Mouse (Mus musculus) lung, adult 2 months (tissue): Measurements from ENCODE around the gene Gm7029. TPM values are rescaled to one million over a fixed set of nuclear protein-coding genes. Genes with fewer than 3 reads are reported as not detected.
"Not testable (repeated sequence)": the region's sequence is repeated elsewhere in the genome, so short reads cannot be mapped to it uniquely, and the experiment has no call there.

ENCODE experiments used
- DNase-seq: peaks from one replicate; pipeline ENCODE4 v3.0.0; 2022
- H3K4me1 ChIP-seq: fragments of 200-500 bp; 2 replicates; pipeline ENCODE4 v1.6.1; 2011; ENCODE audit warnings: low read length; ENCODE audit not compliant: control insufficient read depth, insufficient read depth
- H3K4me3 ChIP-seq: fragments of 200-500 bp; replicated peaks from 2 replicates; pipeline ENCODE3; 2011; ENCODE audit warnings: low read depth, mild to moderate bottlenecking, control low read depth, low read length; ENCODE audit errors: extremely low read depth
- CTCF ChIP-seq: fragments of 200-500 bp; IDR thresholded peaks from 2 replicates; pipeline ENCODE4 v1.5.1; 2011; ENCODE audit warnings: mild to moderate bottlenecking, low read length, control low read depth; ENCODE audit not compliant: insufficient read depth
- POLR2A ChIP-seq: fragments of 200-500 bp; IDR thresholded peaks from 2 replicates; pipeline ENCODE4 v1.6.1; 2011; ENCODE audit warnings: low read depth, mild to moderate bottlenecking, control low read depth, low read length, borderline replicate concordance; ENCODE audit errors: extremely low read depth
- WGBS: fragments of 180-500 bp; shearing (Covaris S2); methylation state at CpG from one replicate; pipeline ENCODE4 v1.1.7; 2018; 5-methylcytosine and 5-hydroxymethylcytosine counted together
- polyA plus RNA-seq: library from polyadenylated mRNA; depleted of rRNA; stranded (reverse); fragments of >200 nt; gene quantifications from 2 replicates; pipeline ENCODE4 v1.2.3, GENCODE M21; 2012

Gm7029 gene
- polyA plus RNA-seq, 1 experiment = not detected

DNA sequence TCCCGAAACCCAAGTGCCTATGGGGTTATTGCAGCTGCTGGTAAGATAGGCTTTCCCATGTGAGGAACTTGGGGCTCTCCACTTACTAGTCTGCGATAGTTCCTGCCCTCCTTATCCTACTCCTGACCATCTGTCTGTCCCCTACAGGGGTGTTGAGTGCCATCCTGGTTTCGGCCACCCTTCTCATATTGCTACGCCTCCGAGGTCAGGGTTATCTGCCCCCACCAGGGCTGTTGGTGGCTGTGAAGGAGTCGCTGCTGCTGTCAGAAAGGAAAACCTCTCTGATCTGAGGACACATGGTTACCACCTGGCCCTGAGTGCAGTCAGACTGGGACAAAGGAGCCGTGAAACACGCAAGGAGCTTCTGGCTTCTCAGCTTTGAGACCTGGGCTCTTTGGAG, 25.5 kb upstream of the Gm7029 start:
- WGBS = 79% methylated on average over 8 of the region's 8 CpGs

DNA sequence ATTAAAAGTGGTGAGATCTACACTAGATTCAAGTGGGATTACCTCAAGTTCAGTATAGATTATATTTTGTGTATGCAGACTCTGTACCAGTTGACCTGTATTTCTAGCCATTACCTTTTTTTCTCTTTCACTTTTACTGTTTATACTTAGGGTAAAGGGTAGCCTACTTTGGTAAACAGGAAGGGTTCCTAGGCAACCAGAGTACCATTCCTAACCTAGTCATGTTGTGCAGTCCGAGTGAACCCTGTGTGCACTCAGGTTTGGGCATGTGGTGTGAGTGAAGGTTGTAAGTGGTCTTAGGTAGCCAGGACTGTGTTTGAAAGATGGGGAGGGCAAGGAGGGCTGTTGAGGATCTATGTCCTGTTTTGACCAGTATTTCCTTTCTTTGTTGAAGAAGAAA, 22.3 kb upstream of the Gm7029 start:
- H3K4me3 ChIP-seq = no peak overlapping the region
- TF ChIP-seq CTCF = no peak
- TF ChIP-seq POLR2A = no peak
- 10% methylated on average over 1 of the region's 1 CpGs for WGBS

More for the DNA sequence above, 25.5 kb upstream of the Gm7029 start:
- Histone ChIP-seq H3K4me3 (no peak overlapping the region), H3K4me1 (0 out of 2 replicates have a peak, but pooled peaks cover 2% of the 10 kb centered on the region)
- TF ChIP-seq CTCF (no peak), POLR2A (no peak)
- DNase-seq = no peak

DNA sequence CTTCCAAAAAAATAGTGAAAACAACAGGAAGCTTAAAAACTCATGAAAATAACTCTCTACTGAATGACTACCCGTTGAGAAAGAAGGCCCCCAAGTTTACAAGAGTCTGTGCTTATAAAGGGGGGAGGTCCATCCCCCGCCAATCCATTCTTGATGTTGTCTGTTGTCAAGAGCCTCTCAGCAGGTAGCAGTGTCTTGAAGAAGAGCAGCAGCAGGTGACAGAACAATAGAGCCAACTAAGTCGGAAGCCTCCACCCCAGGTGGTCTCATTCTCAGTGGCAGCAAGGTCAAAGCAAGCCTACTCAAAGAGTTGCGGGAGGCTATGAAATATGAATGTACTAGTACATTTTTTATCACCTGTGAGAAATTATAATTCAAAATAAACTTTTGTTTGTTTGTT, 15.8 kb upstream of the Gm7029 start:
- H3K4me1 ChIP-seq = no peaks in the 10 kb centered on the region
- TF ChIP-seq CTCF (no peak), POLR2A (no peak)
- WGBS = 84% methylated on average over 4 of the region's 4 CpGs
- DNase-seq = no peak
- H3K4me3 ChIP-seq = no peak overlapping the region

More for the DNA sequence above, 22.3 kb upstream of the Gm7029 start:
- H3K4me1 ChIP-seq = 0 out of 2 replicates have a peak, but pooled peaks cover 2% of the 10 kb centered on the region
- DNase-seq = no peak

DNA sequence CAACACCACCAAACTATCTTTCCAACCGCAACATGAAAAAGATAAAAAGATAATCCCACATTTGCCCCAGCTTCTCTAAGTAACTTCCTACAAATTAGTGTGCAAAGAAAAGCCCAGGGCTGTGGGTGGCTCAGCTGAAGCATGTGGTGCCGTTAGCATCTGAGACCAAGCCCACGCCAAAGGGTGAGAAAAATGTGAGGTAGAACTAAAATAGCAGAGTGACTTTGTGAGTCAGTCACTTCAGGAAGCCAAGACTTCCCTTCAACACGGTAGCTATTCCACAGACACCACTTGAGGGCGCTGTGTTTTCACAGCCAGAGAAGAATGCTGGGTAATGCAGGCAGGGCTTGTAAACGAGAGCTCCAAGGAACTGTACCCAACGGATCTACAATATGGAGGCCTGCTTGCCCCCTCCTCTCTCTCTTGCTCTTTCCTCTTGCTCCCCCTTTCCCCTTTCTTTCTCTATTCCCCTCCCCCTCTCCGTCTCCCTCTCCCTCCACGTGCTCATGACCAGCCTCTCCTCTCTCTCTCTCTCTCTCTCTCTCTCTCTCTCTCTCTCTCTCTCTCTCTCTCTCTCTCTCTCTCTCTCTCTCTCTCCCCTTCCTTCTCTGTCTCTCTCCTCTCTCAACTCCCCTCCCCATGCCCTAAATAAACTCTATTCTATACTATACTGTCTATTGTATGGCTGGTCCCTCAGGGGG, 8.2 kb upstream of the Gm7029 start:
- peak; percentile 45 for TF ChIP-seq CTCF
- TF ChIP-seq POLR2A = no peak
- no peaks in the 10 kb centered on the region for H3K4me1 ChIP-seq
- no peak overlapping the region for H3K4me3 ChIP-seq
- peak; percentile 50 for DNase-seq
- 18% methylated on average over 8 of the region's 9 CpGs for WGBS

DNA sequence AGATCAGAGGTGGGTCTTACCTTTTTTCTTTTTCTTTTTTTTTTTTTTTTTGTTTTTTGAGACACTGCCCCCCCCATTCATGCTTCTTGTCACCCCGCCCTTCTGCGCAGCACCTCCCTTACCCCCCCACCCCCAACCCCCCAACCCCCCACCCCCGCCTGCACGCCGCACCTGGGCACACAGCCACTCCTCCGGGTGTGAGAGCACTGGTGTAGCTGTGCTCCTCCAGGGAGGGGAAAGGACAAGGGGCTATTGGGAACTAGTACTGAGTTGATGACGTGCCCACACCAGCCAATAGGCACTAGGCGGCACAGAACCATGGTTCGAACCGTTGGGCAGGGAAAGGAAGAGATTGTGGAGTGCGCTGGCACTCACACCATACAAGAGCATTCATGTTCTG, 774 bp downstream of the Gm7029 start:
- no peak for TF ChIP-seq CTCF
- WGBS = 84% methylated on average over 10 of the region's 11 CpGs
- DNase-seq = peak; percentile 30
- no peaks in the 10 kb centered on the region for H3K4me1 ChIP-seq
- H3K4me3 ChIP-seq = no peak overlapping the region

DNA sequence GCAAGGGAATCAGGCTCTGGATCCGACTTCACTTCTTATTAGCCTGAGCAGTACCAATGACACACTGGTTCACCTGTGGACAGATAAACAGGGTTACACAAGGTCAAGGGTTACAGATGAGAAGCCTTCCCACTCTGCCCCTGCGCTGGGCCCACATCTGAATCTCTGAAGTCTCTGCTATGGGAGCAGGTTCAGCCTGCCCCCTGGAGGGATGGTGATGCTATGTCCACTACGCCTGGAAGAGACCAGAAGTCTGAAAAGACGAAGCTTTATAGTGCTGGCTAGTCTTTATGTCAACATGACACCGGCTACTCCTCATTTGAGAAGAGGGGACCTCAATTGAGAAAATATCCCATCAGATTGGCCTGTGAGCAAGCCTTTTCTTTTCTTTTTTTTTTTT, 2.2 kb downstream of the Gm7029 start:
- TF ChIP-seq CTCF = 0 out of 2 replicates have a peak, but pooled peaks have one; percentile 5
- 81% methylated on average over 5 of the region's 5 CpGs for WGBS
- not testable (repeated sequence) for DNase-seq, H3K4me3 ChIP-seq, H3K4me1 ChIP-seq

DNA sequence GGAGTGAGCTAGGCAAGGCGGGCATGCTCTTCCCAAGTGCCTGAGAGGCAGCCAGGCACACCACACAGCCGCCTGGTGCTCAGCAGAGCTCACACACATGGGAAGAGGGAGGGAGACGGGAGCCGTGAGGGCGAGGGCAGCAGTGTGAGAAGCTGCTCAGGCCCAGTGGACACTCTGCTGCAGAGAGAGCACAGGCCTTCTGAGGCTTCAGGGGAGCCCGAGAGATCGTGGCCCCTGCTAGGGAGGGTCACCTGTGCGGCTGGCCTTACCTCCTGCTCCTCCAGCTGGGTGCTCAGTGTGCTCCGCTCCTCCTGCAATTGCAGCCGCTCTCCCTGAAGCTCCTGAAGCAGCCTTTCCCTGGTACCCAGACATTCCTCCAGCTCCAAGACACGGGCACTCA, 10.7 kb downstream of the Gm7029 start:
- DNase-seq = not testable (repeated sequence)

DNA sequence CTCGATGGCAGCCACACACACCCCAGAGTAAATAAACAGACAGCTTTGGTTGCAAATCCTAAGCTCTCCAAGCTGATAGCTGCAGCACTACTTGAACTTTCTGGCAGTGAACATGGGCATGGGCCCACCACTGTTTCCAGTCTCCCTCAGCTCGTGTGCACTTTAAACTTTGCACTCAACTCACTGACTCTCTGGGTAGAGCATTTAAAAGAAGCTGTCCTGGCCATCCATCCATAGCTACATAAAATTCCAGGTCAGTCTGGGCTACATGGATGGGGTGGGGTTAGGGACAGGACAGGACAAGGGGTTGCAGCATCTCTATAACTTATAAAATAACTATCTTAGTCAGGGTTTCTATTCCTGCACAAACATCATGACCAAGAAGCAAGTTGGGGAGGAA, 14.2 kb downstream of the Gm7029 start:
- 42% methylated on average over 2 of the region's 2 CpGs for WGBS
- DNase-seq, H3K4me3 ChIP-seq, H3K4me1 ChIP-seq: not testable (repeated sequence)

More for the DNA sequence above, 10.7 kb downstream of the Gm7029 start:
- H3K4me3 ChIP-seq, H3K4me1 ChIP-seq: not testable (repeated sequence)
- WGBS = 93% methylated on average over 10 of the region's 11 CpGs

DNA sequence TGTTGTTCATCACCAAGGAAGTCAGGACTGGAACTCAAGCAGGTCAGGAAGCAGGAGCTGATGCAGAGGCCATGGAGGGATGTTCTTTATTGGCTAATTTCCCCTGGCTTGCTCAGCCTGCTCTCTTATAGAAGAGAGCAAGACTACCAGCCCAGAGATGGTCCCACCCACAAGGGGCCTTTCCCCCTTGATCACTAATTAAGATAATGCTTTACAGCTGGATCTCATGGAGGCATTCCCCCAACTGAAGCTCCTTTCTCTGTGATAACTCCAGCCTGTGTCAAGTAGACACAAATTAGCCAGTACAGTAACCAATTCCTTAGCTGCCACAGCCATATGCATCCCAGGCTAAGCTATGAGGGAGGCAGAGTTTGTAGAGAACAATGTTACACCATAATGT, 14.6 kb downstream of the Gm7029 start:
- not testable (repeated sequence) for H3K4me1 ChIP-seq, H3K4me3 ChIP-seq, DNase-seq

DNA sequence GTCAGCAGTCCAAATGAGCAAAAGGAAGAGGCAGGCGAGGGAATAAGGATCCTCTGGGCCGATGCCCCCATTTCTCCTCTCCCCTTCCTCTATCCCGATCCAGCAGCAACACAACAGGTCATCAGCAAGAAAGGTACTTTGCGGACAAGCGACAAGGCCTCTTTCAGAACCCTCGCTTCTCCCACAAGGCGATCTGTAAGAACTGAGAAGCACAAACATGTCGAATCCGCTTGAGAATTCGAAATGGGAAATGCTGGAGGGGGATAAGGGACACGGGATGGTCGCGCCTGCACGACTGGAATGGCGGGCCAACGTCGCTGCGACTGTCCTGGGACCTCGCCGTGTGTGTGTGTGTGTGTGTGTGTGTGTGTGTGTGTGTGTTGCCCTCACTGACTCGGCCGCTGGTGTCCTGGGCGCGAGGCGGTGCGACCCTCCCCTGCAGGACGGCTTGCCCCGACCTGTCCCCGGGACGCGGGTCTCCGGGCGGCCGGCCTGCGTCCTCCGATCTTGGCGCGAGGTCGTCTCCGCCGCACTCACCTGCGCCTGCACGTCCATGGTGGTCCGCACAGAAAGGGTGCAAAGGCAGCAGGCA, 16.4 kb downstream of the Gm7029 start:
- not testable (repeated sequence) for DNase-seq, H3K4me1 ChIP-seq
- WGBS = 1% methylated on average over 44 of the region's 44 CpGs
- H3K4me3 ChIP-seq = peak overlapping the region; percentile 82
